Mouse (Mus musculus) layer of hippocampus, postnatal 10 days (tissue): Measurements from ENCODE around the gene Timm10b. TPM values are rescaled to one million over a fixed set of nuclear protein-coding genes. Genes with fewer than 3 reads are reported as not detected.

Experiments used
- DNase-seq, 2 experiments: peaks; one replicate each; pipeline ENCODE4 v3.0.0; 2021; ENCODE audit warnings: low spot score in 2 of 2
- long read RNA-seq: library from polyadenylated mRNA; stranded (forward); transcript quantifications from one replicate; pipeline ENCODE4 v2.0.0, GENCODE M21; 2023
- total RNA-seq, 2 experiments: library from RNA; stranded (reverse); gene quantifications; 2 replicates each; pipeline ENCODE4 v1.2.3; 2021

Gene Timm10b
- total RNA-seq: 10 to 100 TPM; 78.0 to 81.7 TPM
- long read RNA-seq, transcript Timm10b-208 (2 exons, 1,083 nt): minor isoform, 11 of 90 reads
- long read RNA-seq, transcript Timm10b-203 (3 exons, 3,273 nt): major isoform, 45 of 90 reads
- long read RNA-seq, transcript Timm10b-201 (4 exons, 694 nt): minor isoform, 8 of 90 reads
- long read RNA-seq, transcript Timm10b-211 (4 exons, 529 nt): minor isoform, 5 of 90 reads
- long read RNA-seq, partial matches to known transcripts: 1 of 90 reads
- long read RNA-seq, other reads (novel, unspliced or antisense): 9 of 90 reads

DNA sequence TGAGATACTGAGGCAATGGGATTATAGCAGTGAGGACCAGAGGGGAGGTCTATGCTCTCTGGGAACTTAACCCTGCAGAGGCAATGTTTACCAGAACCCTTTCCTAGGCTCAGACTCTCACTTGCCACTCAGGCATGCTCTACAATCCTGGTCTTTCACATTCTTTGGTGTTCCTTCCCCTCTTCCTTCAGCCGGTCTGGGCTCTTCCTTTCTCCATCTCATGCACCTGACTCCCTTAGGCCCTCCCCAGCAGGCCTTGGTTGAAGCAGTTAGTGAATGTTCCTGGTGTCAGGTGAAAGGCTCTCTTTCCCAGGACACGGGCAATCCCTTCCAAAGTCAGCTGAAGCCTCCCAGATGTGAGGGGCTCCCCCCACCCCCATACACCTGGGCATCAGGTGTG lies at the start of gene Timm10b:
Gene Timm10b (plus strand): TSS at position 301 of the 400 bp plus-strand sequence.
- no peak for DNase-seq

DNA sequence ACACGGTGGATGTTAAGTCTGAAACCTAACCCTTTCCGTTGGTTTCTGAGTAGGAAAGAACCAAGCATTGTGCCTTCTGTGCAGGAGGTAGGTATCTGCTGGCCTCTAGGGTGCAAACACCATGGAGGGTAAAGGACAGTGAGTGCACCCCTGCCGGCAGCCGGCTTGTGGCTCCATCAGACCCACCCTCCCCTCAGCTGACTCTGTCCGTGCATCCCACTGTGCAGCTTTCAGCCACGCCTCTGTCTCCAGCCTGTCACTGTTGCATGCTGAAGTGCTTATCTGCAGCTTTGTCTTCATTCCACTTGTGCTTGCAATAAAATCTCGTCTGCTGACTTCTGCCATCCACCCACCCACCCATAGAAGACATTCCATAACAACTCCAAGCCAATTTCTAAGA lies 49.8 kb upstream of the Timm10b start:
- DNase-seq: no peak

DNA sequence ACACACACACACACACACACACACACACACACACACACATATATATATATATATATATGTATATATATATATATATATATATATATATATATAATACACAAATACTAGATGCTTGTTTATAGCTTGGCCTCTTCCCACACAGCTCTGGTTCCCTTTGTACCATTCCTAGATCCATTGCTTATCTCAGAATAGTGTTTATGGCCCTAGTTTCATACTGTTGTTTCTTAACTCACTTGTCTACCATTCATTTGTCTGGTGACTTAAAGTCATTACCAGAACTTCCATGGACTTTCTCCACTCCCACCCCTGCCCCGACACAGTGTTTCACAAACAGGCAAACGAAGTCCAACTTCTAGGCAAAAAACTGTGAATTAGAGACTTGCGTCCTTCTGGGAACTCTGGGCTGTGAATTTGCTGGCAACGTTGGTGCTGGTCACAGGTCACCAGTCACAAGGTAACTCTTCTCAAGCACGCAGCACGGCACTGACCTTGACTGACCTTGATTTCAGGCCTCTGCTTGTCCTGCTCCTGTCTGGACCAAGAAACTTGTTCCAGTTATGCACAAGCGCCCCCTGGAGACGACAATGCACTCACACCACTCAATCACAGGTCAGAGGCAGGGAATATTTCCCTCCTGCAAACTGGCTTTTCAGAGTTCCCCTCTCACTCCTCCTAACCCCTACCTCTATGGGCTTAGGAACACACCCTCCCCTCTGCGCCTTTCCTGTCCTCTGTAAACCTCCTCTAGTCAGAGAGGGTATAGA lies 36.8 kb upstream of the Timm10b start:
- DNase-seq: peak; percentile 68 to 73

DNA sequence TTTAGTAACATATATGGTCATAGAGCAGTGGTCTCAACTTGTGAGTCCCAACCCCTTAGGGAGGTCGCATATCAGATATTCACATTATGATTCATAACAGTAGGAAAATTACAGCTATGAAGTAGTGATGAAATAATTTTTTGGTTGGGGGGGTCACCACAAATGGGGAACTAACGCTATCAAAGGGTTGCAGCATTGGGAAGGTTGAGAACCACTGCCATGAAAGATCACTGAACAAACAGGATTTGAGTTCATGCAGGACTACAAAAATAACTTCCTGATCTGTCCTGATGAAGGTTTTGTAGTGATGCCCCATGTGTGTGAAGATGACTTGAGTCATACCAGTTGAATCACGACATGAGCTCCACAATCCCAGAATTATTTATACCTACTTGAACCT lies 31.4 kb upstream of the Timm10b start:
- no peak for DNase-seq

DNA sequence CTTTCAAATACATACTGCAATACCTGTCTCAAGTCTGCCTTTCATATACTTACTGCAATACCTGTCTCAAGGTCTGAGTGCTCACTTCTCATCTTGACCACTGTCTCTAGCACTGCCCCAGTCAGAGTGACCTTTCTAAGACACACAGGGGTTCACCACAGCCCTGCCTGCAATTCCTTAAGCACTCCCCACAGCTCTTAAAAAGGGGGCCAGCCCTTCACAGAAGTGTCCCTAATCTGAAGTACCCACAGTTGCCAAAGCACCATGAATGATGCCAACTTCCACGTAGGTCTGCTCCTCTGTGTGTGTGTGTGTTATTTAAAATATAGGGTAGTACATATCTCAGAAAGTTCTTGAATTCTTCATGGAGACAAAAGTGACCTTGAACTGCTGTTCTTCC lies 28.1 kb upstream of the Timm10b start:
- no peak for DNase-seq

DNA sequence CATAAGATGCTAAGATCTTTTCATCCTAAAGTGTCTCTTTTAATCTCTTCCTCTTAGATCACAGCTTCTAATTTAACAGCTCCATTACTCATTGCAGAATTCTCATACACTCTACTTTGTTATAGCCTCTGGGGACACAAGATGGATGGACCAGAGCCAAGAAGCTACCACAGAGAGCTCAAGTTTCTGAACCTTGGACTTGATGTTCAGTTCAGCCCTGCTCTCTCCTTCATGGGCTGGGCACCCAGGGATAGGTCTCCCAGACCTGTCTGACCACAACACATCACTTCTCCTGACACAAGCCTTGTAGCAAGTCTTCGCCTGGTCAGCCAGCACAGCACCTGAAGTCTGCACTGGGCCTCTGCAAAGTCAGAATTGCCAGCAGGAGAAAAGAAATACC lies 25.5 kb upstream of the Timm10b start:
- DNase-seq: no peak

DNA sequence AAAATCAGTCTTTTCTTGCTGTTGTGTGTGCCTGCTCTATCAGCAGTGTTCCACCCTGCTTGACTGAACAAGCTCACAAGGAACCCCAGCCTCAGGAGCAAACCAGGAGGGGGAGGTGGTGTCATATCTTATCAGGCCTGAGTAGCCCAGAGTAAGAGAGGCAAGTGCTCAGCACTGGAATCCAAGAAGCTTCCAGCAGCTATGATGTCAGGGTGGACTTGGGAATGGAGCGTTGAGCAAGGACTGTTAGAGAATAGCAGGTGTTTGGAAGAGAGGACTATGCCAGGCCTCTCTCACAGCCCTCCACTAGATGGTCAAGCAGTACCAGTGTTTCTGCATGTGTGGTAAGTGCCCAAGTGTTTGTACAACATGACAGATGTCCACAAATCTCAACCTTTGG lies 24.1 kb upstream of the Timm10b start:
- DNase-seq: no peak

DNA sequence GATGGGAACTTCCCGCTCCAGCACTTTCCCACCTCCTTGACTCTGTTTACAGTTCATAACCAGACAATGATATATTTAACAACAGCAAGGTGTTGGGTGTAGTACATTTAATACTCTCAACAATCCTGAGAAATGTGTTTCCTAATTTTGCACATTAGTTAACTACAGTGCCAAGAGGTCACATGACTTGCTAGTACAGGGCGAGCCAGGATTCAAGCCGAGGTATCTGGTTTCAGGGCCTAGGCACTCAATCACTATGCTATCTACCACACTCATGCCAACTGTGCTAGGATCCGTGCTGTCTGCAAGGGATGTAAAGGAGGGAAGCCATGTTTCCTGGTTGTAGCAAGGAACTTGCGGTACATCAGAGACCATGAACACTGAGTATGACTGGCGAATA lies 23.3 kb upstream of the Timm10b start:
- no peak for DNase-seq

DNA sequence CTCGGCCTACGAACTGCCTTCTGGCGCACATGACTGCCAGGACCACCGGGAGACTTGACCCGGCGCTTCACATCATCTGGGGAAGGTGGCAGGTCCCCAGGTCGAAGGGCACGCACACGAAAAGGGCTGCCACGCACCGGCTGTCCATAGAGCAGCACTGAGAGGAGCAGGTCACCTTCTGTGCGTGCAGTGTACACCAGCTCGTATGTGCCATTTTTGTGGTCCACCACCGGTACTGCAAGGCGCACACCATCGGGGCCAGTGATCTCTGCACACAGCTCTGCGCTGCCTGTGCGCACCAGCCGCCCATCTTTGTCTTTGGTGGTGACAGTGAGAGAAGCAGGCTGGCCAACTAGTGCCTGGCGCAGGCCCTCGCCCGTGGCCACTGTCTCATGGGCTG lies 22.0 kb upstream of the Timm10b start:
- DNase-seq: no peak

DNA sequence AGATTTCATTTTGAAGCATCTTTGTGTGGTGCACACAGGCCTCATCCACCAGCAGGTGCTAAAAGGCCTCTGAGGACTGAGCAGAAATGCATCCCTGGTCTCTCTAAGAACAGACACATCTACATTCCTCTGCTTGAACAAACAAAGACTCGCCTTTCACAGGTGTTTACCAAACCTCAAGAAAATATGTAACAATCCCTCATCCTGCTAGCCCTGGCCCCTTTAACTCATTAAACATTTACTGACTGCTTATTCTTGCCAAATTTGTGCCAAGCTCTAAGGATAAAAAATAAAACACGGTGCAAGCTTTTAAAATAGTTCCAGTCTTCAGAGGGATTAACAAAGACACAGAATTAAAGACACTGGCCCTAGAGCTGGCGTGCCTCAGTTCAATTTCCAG lies 20.2 kb upstream of the Timm10b start:
- DNase-seq: no peak

DNA sequence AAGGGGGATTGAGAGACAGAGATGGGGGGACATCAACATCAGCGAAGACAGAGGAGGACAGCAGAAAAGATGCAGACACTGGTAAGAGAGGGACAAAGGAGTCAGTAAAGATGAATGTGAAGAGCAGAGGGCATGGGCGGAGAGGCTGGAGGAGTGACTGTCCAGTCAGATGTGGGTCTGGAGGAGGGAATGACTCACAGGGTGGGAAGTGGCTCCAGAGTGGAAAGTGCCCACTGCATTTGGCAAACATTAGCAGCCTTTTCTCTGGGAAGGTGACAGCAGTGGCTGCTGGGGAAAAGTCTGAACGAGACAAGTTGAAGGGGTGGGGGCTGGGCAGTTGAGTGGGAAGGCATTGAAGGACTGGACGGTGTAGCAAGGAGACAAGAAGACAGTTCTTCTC lies 18.8 kb upstream of the Timm10b start:
- DNase-seq: no peak

DNA sequence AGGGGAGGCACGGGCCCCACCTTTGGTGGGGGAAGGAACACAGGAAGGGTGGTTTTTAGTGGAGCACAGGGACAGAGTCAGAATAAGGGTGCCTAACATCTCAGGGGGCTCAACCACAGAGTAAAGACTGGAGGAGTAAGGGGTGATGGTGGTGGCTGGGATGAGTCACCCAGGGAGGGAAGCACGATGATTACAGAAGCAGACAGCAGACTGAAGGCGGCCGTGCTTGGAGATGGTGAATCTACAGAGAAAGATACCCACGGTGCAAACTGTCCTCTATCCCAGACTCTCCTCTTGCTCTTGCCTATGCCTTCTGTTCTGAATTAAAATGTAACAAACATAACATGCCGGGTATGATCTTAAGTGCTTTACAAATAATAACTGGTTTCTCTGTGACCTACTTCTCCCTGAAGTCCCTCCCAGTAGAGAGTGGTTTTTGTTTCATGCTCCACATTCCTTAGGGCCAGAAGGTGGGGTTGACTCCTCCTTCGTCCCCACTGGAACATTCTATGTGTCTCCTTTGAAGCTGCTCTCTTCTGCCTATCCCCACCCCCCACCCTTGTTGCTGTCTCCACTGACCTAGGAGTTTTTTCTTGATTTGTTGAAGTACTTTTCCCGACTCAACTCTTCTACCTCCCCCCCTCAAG lies 18.1 kb upstream of the Timm10b start:
- DNase-seq: no peak

DNA sequence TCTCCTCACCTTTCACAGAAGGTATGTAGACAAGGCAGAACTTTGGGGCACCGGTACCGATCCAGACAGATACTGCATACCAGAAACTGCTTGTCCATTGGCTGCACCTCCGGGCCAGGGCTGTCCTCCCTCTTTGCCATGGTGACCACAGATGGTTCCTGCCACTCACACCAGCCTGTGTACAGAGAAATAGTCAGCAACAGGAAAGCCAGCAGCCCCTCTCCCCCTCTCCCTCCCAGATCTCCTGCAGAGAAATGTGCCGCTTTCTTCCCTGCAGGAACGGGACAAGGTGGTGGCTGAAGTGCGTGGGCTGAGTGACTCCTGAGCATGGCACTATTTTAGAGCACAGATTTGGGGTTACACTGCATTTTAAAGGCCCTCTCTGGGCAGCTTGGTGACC lies 14.5 kb upstream of the Timm10b start:
- no peak for DNase-seq

DNA sequence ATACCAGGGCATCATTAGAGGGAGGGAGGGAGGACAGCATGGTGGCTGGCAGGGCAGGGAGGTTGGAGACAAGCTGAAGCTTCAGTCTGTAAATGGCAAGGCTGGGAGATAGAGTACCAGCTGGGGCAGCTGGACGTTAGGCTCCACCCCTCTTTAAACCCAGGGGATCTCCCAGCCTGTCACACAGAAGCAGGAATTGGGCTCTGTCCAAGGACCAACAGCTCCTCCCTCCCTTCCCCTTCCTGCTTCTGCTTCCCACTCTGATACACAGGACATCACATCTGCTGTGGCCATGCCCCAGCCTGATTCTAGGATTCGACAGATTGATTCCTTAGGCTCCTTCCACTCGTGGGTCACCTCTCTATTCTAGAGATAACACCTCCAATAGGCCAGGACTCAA lies 11.2 kb upstream of the Timm10b start:
- no peak for DNase-seq

DNA sequence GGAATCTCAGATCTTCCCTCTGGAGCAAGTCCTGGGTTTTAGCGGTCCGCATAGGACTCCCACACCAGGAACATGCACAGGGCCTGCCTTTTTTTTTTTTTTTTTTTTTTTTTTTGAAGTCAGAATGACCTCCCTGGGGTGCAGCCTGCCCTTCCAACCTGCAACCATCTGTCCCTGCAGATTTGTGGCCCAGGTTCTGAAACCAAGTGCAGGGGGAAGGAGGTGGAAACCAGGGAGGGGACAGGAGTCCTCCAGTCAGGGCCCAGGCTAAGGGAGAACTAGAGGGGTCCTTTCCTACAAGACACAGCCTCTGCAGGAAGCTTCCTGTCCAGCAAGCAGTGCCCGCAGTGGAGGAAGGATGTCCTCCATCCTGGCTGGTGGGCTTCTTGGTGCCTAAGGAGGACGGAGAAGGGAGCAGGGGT lies 7.3 kb upstream of the Timm10b start:
- no peak for DNase-seq

DNA sequence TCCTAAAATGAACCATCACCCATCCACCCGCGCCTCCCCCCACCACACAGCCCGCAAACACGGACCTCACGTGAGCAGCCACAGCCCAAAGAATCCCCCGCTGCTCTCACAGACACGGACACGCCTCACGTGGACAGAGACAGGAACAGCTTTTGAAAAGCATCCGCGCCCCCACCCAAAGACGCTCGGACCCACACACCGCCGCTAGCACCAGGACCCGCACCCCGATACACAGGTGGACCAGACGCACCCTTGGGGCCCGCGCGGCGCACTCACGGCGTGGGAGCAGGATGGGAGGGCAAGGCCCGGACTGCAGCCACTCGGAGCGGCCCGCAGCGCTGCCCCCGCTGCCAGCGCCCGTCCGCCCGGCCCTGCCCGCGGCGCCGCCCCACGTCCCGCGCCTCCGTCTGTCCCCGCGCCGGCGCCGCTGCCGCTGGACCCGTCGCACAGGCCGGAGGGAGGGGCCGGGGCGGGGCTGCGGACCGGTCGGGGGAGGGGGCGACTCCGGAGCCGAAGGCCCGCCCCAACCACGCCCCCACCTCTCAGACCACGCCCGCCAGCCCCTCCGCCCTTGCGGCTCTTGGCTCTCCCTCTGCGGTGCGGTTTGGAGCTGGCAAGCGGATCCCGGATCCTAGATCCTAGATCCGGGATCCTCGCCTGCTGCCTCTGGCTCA lies 6.6 kb upstream of the Timm10b start, which contains the start of gene Trim3:
Gene Trim3 (minus strand): TSS at position 445 of the 674 bp plus-strand sequence.
- DNase-seq: peak; percentile 90 to 93

DNA sequence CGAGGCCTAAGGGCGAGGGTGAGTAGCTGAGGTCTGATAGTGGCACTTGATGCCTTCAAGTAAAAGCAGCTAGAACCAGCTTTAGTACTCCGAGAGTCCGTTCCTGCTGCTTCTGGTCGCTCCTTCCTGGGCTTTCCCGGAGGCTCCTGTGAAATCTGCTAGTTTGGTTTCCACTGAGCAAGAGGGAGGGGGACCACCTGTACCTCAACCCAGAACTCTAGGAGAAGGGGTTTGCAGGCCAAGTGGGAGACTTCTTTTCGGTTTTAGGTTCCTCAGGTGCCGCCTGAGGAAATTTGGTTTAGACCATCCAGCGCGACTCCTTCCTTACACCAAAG lies 6.1 kb upstream of the Timm10b start:
- no peak for DNase-seq

DNA sequence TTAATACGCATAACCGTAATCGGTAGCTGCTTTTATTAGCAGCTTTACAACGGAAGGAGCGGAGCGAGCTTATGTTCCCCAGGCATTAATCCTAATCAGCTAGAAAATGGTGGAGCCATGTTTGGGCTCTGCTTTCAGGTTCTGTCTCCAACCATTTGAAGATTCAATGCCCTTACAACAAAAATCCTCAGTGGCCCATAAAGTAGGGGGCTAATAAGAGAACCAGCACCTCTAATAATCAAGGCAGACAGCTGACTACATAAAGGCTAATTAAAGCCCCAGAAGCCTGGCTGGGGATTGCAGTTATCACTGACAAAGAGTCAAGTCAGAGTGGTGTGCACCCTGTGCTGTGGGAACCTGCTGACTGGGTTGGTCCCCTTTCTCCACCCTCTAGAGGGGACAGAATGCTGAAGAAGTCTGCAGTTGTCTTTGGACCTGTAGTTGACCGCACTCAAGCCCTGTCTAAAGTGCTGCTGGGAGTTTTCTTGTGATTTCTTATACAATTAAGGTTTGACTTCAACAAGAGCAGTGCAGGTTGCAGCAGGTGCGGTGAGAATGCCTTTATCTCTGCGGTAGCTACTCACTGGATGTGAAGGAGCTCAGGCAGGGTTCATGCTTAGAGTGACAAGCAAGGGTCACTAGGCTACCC lies 5.5 kb upstream of the Timm10b start:
- no peak for DNase-seq

DNA sequence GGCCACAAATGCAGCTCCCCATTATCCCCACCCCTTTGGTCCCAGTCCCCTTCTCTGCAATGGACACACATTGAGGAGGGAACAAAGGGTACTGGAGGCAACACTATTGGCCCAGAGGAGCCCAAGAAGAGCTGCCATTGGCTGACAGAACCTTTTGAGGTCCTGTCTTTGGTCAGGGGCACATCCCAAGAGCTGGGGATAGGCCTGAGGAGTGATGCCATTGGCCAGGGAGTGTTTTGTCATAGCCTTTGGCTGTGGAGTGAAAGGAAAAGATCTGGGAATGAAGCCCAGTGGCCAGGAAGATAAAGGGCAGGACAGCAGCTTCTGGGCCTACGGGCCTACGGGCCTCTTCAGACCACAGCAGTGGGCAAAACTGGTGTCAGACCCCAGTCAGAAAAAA lies 4.1 kb upstream of the Timm10b start:
- DNase-seq: no peak

DNA sequence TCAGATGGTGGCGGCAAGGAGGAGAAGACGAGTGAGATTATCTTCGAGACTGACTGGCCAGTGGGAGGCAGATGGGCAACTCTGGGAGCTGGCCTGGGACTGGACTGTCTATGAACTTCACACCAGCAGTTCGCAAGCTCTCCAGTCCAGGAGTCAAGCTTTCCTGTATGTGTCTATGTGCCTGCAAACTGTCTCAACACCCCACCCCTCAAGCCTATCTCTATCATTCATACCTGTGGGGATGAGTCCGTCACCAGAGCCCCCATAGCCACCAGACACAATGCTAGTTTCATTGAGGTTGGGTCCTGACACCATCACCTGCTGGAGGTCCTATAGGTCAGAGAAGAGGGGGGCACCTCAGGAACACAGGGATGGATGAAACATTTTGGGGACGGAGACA lies 1.1 kb upstream of the Timm10b start:
- no peak for DNase-seq

DNA sequence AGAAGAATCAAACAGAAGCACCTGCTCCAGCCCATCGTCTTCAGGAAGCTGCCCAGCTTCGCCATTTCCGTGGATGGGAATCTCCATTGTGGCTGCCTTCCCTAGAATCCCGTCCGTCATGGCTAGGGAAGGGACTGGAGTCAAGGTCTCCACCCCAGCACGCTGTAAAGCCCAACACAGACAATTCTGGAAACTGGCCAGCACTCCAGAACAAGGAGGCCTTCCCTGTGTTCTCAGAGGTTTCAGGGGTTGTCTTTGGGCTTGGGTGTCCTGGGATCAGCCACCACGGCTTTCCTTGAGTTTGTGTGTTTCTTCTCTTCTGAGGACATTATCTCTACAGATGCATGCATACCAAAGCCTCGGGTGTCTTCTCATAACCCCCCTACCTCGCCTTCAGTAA lies 552 bp upstream of the Timm10b start:
- no peak for DNase-seq
